Mouse (Mus musculus) heart, postnatal 0 days (tissue): Measurements from ENCODE around the gene Tbx15. TPM values are rescaled to one million over a fixed set of nuclear protein-coding genes. Genes with fewer than 3 reads are reported as not detected.
A peak's percentile ranks its signal among the peaks of the same experiment; 100 is the strongest.

Experiments used
- ATAC-seq: fragments of 200-750 bp; cut with Nextera tagmentation; 2 replicates; pipeline ENCODE4 v1.8.0; 2017; ENCODE audit warnings: low read depth, moderate number of reproducible peaks, moderate library complexity; ENCODE audit not compliant: insufficient read depth
- DNase-seq: peaks from one replicate; pipeline ENCODE4 v3.0.0-alpha.2; 2016; ENCODE audit warnings: low spot score
- H3K27ac ChIP-seq: fragments of 300-500 bp; sonication (generic); 2 replicates; pipeline ENCODE4 v1.5.1; 2014; ENCODE audit warnings: low read depth, mild to moderate bottlenecking
- H3K27me3 ChIP-seq: fragments of 300-500 bp; sonication (generic); 2 replicates; pipeline ENCODE4 v1.6.1; 2014; ENCODE audit warnings: low read length, mixed read lengths; ENCODE audit not compliant: control insufficient read depth, insufficient read depth
- H3K36me3 ChIP-seq: fragments of 300-500 bp; sonication (generic); replicated peaks from 2 replicates; pipeline ENCODE4 v1.6.1; 2014; ENCODE audit warnings: low read length, mixed read lengths; ENCODE audit not compliant: control insufficient read depth, insufficient read depth
- H3K4me1 ChIP-seq: fragments of 300-500 bp; sonication (generic); 2 replicates; pipeline ENCODE4 v1.6.1; 2014; ENCODE audit warnings: antibody characterized with exemption; ENCODE audit not compliant: control insufficient read depth, insufficient read depth
- H3K4me2 ChIP-seq: fragments of 300-500 bp; sonication (generic); 2 replicates; pipeline ENCODE4 v1.6.1; 2014; ENCODE audit warnings: low read depth, mild to moderate bottlenecking, low read length, moderate library complexity
- H3K4me3 ChIP-seq: fragments of 300-500 bp; sonication (generic); 2 replicates; pipeline ENCODE4 v1.5.1; 2014; ENCODE audit warnings: low read depth, low read length
- H3K9ac ChIP-seq: fragments of 300-500 bp; sonication (generic); replicated peaks from 2 replicates; pipeline ENCODE4 v1.6.1; 2014; ENCODE audit warnings: low read depth, low read length, mixed read lengths
- H3K9me3 ChIP-seq: fragments of 300-500 bp; sonication (generic); replicated peaks from 2 replicates; pipeline ENCODE4 v1.6.1; 2016; ENCODE audit warnings: low read length; ENCODE audit not compliant: control insufficient read depth
- CTCF ChIP-seq: IDR thresholded peaks from 2 replicates; pipeline ENCODE4 v1.5.1; 2016; ENCODE audit warnings: antibody characterized with exemption, control low read depth, low read depth
- EP300 ChIP-seq: IDR thresholded peaks from 2 replicates; pipeline ENCODE4 v1.6.1; 2016; ENCODE audit warnings: antibody characterized with exemption, low read depth
- WGBS: fragments of 180-500 bp; shearing (Covaris S2); extraction: QIAGEN DNeasy Blood & Tissue Kit; methylation state at CpG from one replicate; pipeline ENCODE4 v1.1.7; 2014; 5-methylcytosine and 5-hydroxymethylcytosine counted together
- polyA plus RNA-seq: library from polyadenylated mRNA; unstranded; fragments of >200 nt; fragmentation: Nextera tagmentation; extraction: Ambion mirVana; gene quantifications from 2 replicates; pipeline ENCODE4 v1.2.1, GENCODE M21; 2015
- total RNA-seq: library from RNA; depleted of rRNA; stranded (reverse); fragments of >200 nt; gene quantifications from 2 replicates; pipeline ENCODE4 v1.2.3, GENCODE M21; 2014; ENCODE audit warnings: low replicate concordance

Gene Tbx15
- total and polyA plus RNA-seq, 2 experiments from 2014 or later, result 0.10 to 1.5 TPM

DNA sequence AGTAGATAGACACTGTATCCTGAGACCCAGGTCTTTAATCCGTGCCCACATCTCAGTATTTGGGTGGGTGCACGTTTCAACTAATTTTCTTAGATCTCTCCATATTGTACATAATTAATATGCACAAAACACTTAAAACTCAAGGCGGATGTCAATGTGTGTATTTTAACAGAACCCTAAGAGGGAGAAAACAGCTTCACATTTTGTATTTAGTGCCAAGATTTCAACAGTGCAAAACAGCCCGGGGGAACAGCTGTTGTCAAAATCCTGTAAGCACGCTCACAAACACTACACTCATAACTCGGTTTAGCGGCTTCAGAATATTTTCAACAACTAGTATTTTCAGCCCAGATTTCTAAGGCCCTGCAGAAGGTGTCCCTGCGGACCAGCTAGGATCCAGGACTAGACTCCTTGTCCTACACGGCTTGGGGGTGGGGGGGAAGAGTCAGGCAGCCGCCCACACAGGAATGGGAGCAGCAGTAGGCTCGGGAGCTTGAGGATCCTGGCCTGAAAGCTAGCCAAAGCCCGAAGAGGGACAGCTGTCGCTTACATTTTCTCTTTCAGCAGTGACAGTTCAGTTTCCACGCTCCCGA lies 14.5 kb downstream of the Tbx15 start:
- H3K4me2 ChIP-seq, result no peak overlapping the region
- WGBS, result 4% methylated on average over 15 of the region's 15 CpGs

DNA sequence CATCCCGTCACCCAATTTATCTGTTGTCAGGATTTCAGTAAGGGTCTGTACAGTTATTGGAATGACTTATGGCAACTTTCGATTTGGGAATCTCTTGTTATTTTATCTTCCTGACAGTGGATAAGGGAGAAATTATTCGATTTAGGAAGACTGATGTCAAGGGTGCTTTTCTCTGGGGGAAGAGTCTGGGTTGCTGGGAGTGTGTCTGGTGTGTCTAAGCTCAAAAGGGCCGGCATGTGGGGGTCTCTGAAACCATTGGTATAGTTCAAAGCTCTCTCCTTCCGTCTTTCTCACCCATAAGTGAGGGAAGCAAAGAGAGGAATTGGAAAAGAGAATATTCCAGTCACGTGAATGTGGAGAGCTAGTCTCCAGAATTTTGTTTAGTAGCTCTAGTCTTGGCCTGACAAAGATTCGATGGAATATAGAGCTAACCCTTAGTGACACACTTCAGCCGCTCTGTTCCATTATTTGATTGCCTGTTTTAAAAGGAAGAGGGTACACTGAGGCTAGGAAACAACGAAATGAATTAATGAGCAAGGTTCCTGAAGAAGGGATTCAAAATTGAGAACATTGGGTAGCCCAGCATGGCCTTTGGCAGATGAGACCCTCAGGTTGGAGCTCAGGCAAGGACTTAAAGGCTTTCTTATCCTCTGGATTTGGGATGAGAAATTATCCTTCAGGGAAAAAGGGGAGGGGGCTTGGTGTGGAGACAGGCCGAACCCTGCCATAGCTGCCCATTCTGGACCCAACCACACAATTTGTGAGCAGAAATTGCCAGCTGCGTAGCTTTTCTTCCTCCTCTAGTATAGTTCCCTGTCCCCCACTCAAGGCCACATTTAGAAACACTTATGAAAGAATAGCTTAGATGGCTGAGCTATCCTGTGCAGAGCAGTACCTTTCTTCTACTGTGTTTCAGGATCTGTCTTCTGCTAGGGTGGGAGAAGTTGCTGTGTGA lies 15.5 kb downstream of the Tbx15 start:
- DNase-seq (no peak), ATAC-seq (no peak)
- 12% methylated on average over 11 of the region's 11 CpGs for WGBS
- Histone ChIP-seq H3K27me3 (peaks cover 98% of the 10 kb centered on the region), H3K9me3 (no peaks in the 10 kb centered on the region), H3K36me3 (no peaks in the 10 kb centered on the region), H3K9ac (no peak overlapping the region), H3K4me3 (no peak overlapping the region), H3K27ac (no peak overlapping the region), H3K4me1 (peaks cover 9% of the 10 kb centered on the region; the same call in 1 of the 2 replicates), H3K4me2 (no peak overlapping the region)
- TF ChIP-seq EP300 (no peak), CTCF (no peak)

More for the DNA sequence above, 14.5 kb downstream of the Tbx15 start:
- Histone ChIP-seq H3K4me1 (peaks cover 9% of the 10 kb centered on the region; the same call in 1 of the 2 replicates), H3K4me3 (peak overlapping the region; percentile 55; the same call in 1 of the 2 replicates), H3K27ac (no peak overlapping the region), H3K27me3 (peaks cover 99% of the 10 kb centered on the region), H3K9me3 (no peaks in the 10 kb centered on the region), H3K36me3 (no peaks in the 10 kb centered on the region), H3K9ac (no peak overlapping the region)
- TF ChIP-seq EP300 (no peak), CTCF (no peak)
- ATAC-seq (no peak), DNase-seq (no peak)

DNA sequence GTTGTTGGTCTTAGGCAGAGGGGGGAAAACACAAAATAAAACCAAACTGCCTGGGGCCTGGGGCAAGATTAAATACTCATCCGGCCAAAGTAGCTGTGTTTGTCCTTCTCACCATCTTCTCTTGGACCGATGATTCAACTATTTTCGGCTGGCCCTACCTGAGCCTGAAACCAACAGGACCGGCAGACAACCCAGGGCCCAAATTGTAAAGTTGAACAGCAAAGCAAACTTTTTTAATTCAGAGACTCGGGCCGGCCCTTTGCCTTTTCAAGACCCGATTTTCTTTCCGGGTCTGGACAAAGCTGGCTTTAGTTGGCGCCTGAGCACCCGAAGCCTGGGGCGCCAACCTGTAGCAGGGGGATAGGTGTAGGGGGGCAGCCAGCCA lies 16.2 kb downstream of the Tbx15 start:
- ATAC-seq (no peak), DNase-seq (no peak)
- Histone ChIP-seq H3K4me2 (no peak overlapping the region), H3K36me3 (no peaks in the 10 kb centered on the region), H3K27ac (no peak overlapping the region), H3K27me3 (peaks cover 98% of the 10 kb centered on the region), H3K4me1 (peaks cover 9% of the 10 kb centered on the region; the same call in 1 of the 2 replicates), H3K9me3 (no peaks in the 10 kb centered on the region), H3K4me3 (no peak overlapping the region), H3K9ac (no peak overlapping the region)
- 13% methylated on average over 11 of the region's 11 CpGs for WGBS
- TF ChIP-seq CTCF (no peak), EP300 (no peak)

- H3K27me3 ChIP-seq, result peaks cover 98% of the 10 kb centered on the region
- H3K4me3 ChIP-seq, result no peak overlapping the region
- no peak overlapping the region for H3K9ac ChIP-seq
- H3K4me2 ChIP-seq, result no peak overlapping the region
- no peak; the same call in 1 of the 2 replicates for ATAC-seq
- DNase-seq, result no peak
- H3K36me3 ChIP-seq, result no peaks in the 10 kb centered on the region
- no peak for TF ChIP-seq CTCF
- no peak for TF ChIP-seq EP300
- no peaks in the 10 kb centered on the region for H3K9me3 ChIP-seq
- no peak overlapping the region for H3K27ac ChIP-seq
- WGBS, result 5% methylated on average over 20 of the region's 20 CpGs
- H3K4me1 ChIP-seq, result peaks cover 9% of the 10 kb centered on the region; the same call in 1 of the 2 replicates
Measured at GRCm38 (mm10) chr3:99256766-99257165, 16.6 kb downstream of the Tbx15 start.

DNA sequence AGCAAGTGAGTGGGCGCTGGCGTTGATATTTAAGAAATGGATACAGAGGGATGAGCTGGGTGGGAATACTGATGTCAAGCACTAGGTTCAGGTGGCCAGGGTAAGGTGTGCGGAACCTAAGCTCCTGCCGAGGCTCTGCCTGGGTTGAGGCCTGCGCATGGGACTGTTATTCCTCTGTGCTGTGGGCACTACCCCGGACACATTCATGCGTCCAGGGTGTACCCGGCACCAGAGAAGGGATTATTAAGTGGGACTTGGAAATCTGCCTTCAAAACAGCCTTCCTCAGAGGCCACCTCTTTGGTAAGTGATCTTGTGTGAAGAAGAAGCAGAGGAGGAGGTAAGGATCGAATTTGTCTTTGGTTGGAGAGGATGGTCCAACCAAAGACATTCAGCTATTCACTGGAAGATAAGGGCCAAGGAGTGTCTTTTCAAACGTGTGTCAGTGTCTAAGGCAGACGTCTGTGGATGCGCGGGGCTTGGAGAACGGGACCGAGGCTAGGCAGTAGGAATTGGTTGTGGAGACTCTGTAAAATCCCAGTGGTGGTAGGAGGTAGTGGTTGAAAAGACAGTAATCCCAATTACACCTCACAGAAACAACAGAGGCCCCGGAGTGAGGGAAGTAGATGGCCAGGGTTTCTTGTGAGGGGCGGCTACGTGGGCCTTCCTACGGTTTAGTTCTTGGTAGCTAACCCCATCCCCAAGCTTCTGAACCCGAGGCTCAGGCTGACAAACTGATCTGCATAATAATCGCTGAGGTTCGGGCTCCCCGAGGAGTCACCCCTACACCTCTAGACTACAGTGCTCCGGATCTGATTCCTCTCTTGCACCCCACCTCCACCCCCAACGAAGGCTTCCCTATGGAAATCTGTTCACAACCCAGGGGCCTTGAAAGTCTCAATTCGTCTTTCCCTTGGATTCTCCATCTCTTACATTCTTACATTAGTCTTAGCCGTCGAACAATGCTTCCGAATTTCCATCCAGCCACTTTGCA lies 17.7 kb downstream of the Tbx15 start:
- Histone ChIP-seq H3K4me2 (no peak overlapping the region), H3K27me3 (peaks cover 98% of the 10 kb centered on the region), H3K4me1 (peaks cover 9% of the 10 kb centered on the region; the same call in 1 of the 2 replicates), H3K9ac (no peak overlapping the region), H3K27ac (no peak overlapping the region), H3K36me3 (no peaks in the 10 kb centered on the region), H3K4me3 (no peak overlapping the region), H3K9me3 (no peaks in the 10 kb centered on the region)
- ATAC-seq (no peak), DNase-seq (no peak)
- WGBS, result 10% methylated on average over 29 of the region's 29 CpGs
- TF ChIP-seq EP300, result no peak
- TF ChIP-seq CTCF, result no peak
